Mouse (Mus musculus) left cerebral cortex, postnatal 36 days (tissue): ENCODE measurements at regions not wholly inside any gene's neighbourhood (a gene's known extent, or its start where the extent isn't known, plus 50 kb on each side); places are given as distances from the start of the nearest gene placed in this dataset. TPM values are rescaled to one million over a fixed set of nuclear protein-coding genes. Genes with fewer than 3 reads are reported as not detected.

Source experiments
- DNase-seq, 2 experiments: peaks; one replicate each; pipeline ENCODE4 v3.0.0; 2021 to 2022; ENCODE audit warnings: low spot score in 2 of 2, mixed read lengths in 1 of 2
- intact Hi-C: fragments of 180-260 bp; cut with DNase I; formaldehyde crosslinking; loops from one replicate; pipeline ENCODE4 v1.15.1; 2025
- microRNA-seq: library from miRNA; unstranded; fragments of <30 nt; microRNA quantifications from one replicate; pipeline ENCODE4 v1.2.0, GENCODE M21; 2022

DNA sequence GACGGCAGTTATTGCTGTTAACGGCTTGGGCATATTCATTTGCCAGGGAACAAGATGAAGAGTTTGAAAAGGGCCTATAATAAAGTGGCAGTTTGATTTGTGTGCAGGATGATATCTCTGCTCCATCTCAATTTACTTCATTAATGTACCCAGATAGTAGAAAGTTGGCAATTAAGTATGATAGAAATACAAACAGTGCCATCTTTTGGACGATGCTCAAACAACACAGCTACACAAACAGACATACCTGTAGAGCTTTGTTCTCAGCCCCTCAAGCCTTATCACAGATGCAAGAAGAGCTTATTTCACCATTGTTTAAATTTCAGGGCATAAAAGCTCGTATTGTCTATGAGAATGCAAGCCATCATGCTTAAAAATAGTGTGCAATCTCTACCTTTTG lies 82.2 kb downstream of the Tnfsf11 start:
- no peak for DNase-seq
- intact Hi-C loops = loop anchor here (10.0 kb wide), 1 partner anchor 1081 kb away; no protein-coding TSS in a partner anchor

DNA sequence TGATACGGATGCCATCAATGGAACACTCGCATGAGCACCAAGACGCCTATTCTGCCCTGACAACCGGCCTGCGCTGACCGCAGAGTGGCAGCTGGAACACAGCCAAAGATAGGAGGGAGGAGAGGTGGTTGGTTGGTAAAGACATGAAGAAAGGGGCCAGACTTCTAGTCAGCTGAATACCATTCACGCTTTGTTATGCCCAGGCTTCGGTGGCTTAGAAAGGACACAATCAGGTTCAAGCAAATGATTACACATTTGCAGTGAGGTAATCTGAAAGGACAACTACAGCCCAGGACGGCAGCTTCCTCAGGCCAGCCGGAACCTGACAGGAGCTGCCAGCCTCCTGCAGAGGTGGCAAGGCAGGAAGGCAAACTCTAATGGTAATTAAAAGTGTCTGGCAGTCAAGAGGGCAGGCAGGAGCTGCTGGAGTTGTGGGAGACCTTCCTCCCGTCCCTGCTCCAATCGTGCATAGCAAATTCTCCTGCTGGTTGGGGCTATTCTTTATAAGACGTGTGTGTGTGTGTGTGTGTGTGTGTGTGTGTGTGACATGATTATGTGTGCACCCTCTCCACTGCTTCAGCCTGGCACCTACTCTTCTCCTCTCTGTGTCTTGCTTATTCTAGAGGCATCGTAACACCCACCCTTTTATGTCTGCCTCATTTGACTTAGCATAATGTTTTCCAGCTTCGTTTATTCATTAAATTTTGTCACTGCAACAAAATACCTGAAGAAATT lies 91.4 kb downstream of the Tnfsf11 start:
- intact Hi-C loops = no loop called here
- no peak for DNase-seq

DNA sequence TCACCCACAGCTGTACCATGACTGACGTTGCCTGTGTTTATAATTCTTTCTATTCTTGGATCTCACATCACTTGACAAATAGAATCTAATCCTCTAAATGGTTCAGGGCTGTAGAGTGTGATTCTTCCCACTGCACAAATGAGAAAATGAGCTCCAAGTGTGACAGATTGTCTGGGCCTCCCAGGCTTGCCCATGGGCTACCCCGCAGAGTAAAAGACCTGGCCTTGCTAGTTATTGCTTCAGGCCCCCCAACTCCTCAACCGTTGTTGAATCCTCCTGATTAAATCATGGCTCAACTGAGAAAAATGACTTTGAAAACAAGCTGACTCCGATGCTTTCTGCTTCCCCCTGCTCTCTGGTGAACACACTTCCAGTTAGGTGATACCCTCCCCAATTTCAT lies 92.4 kb downstream of the Tnfsf11 start:
- intact Hi-C loops = no loop called here
- DNase-seq = no peak

DNA sequence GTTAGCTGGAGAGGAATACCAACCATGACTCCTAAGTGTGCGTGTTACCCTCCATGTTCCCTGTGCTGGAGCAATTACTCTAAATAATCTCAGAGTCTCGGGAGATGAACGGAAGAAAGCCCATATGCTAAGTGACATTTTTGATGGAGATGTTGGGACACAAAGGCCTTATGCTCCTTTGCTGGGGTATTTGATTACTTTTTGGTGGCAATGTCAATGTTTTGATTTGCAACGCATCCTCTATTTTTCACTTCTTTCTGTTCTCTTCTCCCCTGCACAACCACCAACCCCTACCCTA lies 103.3 kb downstream of the Tnfsf11 start:
- DNase-seq = no peak
- intact Hi-C loops = no loop called here

DNA sequence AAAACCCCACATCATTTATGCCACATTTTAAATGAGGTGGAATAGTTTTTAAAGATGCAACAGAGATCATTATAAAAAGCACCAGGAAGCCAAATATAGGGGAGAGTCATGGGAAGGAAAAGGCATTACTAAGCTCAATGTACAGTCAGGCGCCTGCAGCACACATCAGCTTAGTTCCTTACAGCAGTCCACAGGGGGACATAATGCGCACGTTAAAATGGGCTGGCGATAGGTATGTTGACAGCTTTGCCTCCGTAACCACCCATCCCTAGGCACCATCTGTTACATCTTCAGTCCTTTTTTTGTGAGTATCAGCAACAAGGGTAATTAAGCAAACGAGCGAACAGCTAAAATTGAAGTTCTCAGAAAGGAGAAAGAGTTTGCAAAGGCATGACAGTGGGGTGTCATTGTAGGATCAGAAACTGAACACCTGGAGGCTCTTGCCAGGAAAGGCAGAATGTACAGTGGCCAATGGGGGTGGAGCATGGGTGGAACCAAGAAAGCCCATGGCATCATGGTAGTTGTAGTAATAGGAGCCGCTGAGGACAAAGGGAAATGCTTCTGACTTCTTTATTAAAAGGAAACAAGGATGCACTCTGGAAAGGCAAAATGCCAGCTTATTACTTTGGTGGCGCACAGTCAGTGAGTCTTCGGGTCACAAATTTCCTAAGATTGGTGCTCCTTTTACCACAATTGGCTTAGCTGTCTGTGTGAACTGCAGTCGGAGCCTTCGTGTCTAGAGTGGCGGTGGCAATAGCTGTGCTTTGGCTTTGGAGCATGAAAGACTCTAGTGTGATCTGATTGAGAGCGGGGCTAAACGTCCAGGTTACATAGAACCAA lies 103.9 kb downstream of the Tnfsf11 start:
- intact Hi-C loops = no loop called here
- DNase-seq = peak; percentile 22 to 39

DNA sequence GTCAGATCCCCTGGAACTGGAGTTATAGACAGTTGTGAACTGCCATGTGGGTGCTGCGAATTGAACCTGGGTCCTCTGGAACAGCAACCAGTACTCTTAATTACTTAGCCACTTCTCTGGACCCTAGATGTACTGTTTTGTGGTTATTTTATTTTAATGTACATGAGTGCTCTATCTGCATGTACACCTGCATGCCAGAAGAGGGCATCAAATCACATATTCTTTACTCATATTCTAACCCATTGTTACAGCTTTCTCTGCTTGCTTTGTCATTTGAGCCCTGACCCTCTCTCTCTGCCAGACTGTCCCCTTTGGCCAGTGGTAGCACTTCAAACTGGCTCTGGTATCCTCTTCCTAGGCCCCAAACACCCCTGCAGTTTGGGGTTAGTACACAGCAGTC lies 105.1 kb downstream of the Tnfsf11 start:
- intact Hi-C loops = no loop called here
- DNase-seq = no peak

DNA sequence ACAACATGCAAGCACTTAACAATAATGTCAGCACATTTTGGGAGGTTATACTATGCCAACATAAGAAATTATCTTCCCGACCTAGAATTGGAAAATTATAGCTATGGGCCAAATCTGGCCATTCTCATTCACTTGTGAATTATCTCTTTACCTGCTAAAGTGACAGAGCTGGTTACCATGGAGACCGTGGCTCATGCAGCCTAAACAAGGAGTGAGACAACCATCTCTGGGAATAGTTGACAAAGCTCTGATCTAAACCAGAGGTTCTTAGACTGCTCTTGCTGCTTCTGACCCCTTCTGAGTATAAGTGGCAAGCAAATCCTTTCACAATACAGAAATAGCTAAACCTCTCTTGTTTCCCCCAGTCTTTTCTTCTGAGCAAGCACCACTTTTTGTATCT lies 108.7 kb upstream of the Fam216b start:
- intact Hi-C loops = no loop called here
- no peak for DNase-seq

DNA sequence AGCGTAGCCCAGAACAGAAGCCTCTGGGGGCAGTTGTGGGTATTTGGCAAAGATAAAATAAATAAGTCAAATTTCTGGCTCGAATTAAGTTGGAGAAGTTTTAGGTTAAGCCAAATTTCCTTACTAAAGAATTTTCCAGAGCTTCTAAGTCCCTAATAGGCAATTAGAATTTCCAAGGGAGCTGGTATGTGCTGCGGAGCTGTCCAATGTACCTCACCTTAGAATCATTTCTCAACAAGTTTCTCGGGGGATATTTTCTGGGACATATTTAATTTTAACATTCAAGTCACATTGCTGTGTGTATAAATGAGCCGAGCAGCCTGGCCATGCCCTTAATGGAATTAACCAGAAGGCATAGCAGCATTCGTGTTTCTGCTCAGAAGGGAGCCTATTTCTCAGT lies 90.8 kb upstream of the Fam216b start:
- intact Hi-C loops = no loop called here
- DNase-seq = no peak

DNA sequence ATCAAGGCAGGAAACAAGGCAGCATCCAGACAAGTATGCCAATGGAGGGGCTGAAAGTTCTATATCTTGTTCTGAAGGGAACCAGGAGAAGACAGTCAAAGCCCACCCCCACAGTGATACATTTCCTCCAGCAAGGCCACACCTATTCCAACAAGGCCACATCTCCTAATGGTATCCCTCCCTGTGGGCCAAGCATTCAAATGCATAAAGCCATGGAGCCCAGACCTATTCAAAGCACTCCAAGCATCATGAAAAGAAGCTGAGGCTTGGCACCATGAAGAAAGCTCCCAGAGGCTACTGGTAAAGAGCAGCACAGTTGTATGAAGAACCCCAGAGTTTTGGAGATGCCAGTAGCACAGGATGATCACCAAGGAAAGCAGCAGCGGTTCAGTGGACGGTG lies 84.6 kb upstream of the Fam216b start:
- DNase-seq = no peak
- intact Hi-C loops = no loop called here

DNA sequence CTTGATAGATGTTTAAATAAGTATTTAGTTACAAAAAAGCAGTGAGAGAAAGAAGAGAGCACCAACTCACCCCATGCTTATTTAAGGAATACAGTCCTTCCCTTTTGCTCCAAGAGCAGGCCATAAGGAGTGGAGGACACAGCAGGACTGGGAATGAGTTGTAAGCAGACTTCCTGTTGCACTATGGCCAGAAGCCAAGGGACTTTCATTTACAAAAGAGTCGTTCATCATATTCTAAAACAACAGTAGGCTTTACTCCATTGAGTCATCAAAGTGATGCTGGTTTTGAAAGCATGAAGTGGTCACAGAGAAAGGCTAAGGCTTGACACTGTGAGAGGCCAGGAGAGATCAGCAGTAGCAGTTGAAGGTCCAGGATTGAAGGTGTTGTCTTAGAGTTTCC lies 84.1 kb upstream of the Fam216b start:
- no peak for DNase-seq
- intact Hi-C loops = no loop called here

DNA sequence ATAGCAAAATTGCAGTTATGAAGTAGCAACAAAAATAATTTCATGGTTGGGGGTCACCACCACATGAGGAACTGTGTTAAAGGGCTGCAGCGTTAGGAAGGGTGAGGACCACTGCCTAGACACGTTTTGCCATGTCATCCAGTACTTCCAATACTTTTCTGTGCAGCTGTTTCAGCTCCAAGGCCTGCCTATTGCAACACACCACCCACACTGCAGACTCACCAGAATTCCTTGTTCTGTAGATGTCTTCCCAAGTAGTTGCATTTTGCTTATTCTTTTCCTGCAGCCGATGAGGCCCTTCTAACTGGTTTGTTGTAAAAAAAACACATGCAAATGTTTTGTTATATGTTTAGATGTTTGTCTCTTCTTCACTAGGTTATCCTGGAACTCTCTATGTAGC lies 72.0 kb upstream of the Fam216b start:
- DNase-seq = no peak
- intact Hi-C loops = no loop called here

DNA sequence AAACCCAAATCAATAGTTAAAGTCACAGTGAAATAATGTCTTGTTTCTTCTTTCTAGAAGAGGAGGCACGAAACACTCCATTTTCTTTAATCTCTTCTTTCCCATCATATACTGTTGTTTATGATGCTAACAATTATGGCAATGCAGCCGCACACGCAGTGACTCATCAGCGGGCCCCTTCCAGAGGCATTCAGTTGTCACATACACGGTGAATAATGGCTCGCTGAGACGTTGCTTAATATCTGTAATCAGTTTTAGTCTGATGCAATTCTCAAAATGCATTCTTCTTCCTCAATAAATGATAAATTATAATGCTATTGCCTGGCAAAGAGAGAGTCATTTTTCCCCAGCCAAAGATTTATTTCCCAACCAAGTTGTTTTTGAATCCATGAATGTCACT lies 70.8 kb upstream of the Fam216b start:
- intact Hi-C loops = no loop called here
- no peak for DNase-seq

DNA sequence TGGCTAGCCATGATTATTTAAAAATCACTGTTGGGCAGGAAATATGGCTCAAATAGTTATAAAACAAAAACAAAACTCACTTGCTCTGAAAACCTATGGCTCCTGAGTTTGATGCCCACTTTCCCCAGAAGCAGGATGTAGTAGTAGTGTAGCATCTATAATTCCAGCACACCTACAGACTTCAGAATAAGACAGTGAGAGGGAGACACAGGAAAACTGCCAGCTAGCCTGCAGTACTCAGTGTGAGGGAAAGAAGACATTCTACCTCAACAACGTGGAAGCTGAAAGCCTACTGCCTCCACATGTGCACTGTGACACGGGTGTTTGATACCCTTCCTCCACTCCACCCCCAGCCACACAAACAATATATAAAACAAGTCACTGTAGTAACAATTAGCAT lies 68.9 kb upstream of the Fam216b start:
- DNase-seq = peak in 1 of 2 experiments; percentile 8
- intact Hi-C loops = no loop called here

DNA sequence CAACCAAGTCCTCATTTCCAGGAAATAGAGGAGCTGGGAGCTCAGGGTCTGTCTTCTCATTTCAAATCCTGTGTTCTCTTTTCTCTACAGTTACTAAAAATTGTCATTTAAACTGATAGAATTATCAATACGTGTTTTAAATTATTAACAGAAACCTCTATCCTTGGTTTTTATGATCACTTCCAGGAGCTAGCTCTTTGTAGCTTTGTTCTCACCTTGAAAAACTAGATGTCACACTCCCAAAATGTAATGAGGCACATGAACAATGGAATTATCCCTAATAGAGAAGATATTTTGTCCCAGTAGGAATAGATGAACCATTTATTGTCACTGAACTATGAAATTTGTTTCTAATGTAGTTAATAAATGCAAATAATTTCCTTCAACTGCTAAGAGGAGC lies 60.0 kb upstream of the Fam216b start:
- intact Hi-C loops = no loop called here
- DNase-seq = no peak

DNA sequence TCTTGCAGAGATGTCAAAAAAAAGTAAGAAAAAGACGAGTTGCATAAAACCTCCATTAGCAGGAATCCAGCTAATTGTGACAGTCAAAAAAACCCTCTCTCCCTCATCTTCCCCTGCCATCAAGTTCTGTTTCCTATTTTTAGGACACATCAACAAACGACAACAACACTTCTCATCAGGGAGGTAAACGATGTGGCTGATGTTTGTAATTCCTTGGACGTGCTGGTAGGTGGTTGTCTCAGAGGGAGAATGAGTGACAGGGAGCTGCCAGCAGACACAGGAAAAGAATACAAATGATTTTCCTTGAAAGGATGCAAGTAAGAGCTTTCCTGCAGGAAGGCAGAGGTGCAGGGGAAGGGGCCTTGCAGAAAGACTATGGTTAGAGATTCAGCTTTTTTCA lies 54.9 kb upstream of the Fam216b start:
- intact Hi-C loops = no loop called here
- no peak for DNase-seq

Small RNA genes in the stretch of these regions (microRNA-seq; reads per million reads assigned to microRNA genes)
- not detected for gene Mir1971
